Mouse (Mus musculus): Measurements from ENCODE around the gene Ubp1.

The Ubp1 gene

DNA sequence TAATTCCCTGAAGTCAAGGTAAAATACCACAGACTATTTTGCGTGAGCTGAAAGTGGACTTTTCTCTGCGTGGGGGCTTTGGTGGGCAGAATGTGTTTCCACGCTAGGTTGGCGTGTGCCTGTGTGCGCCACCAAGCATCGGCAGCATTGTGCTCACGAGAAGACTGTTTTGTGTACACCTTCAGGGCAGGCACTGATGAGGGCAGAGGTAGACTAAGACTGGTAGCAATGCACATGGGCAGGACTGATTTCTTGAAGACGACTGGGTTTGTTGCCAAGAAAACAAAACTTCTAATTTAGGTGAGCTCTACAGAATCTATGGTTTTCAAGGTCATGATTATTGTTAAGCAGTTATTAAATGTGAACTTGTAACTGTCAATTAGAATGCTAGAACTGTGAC, 38.7 kb downstream of the Ubp1 start:
- no peak for DNase-seq (ENCODE audit: low spot score in 2 of 2)

DNA sequence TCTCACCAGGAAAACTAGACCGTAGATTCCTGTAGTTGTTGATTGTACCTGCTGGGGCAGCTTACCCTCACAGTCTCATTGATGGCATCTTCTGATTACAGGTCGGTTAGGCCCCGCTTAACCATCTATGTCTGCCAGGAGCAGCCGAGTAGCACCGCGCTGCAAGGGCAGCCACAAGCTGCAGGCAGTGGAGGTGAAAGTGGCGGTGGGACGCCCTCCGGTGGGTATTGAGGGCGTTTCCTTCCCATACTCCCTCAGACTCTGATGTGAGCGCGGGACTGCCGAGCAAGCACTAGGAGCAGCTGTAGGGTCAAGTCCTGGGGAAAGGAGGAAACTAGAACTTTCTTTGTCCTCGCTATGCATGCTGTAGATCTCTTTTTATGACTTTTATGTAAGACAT, 39.3 kb downstream of the Ubp1 start:
- DNase-seq (ENCODE audit: low spot score in 2 of 2) = no peak

DNA sequence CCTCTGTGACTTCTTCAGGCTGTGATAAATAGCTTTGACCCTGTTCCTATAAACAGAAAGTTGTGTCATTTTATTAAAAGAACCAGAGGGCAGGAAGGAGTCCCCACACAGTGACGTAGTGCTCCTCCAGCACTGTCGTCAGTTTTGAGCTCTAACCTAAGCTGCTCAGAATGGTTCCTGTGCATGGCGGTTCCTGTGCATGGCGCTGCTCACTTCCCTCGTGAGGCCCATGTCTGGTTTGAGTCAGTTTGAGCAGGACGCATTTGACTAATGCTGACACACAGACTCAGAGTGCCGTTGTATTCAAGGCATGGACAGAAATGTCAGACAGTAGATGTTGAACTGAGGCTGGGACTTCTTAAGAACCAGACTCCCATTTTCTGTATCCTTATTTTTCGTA, 40.9 kb downstream of the Ubp1 start:
- no peak for DNase-seq (ENCODE audit: low spot score in 2 of 2)

DNA sequence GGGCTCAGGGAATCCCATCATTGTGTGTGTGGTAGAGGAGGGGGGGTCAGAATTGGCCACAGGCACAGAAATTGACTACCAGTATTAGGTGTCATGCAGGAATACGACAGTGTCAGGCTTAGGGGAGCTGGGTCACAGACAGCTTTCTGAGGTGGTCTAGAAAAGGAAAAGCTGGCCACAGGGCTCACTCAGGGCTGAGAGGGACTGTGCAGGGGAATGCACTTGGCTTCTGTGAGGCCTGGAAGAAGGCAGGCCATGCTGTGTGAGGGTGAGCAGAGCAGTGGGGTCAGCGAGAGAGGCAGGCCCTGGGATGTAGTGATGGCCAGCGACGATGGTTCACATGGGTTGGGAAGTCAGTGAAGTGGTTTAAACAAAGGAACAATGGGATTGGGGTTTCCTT, 43.1 kb downstream of the Ubp1 start:
- DNase-seq (ENCODE audit: low spot score in 2 of 2) = no peak

DNA sequence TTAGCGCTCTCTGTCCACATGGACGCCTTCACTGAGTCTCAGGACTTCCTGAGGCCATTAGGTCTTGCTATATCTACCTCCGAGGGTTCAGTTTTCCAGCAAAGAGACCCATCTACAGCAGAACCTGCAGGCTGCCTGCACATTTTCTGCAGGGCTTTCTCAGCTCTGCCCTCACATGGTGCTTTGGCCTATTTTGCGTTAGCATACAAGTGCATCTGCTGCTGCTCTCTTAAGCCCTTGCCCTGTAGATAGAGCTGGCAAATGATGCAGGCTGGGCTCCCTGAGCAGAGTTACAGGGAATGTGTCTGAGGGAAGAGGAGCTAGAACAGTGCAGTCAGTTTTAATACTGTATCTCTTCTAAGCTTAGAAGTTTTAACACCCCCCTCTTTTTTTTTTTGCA, 44.2 kb downstream of the Ubp1 start:
- no peak for DNase-seq (ENCODE audit: low spot score in 2 of 2)

DNA sequence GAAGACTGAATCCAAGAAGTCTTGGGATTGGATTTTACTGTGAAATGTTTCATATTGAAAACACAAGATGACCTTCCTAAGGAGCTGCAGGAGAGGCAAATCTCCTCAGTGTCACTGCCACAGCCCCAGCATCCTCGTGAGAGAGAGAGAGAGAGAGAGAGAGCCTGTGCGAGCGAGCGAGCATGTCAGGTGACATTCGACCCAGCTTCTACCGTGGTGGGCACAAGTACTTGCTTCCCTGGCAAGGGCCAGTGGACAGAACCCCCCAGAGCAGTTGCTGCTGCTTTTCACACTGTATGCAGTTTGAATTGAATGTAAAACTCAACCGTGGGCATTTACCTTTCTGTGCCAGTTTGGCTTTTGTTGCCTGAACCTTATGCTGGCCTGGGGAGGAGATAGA, 44.7 kb downstream of the Ubp1 start:
- no peak for DNase-seq (ENCODE audit: low spot score in 2 of 2)

DNA sequence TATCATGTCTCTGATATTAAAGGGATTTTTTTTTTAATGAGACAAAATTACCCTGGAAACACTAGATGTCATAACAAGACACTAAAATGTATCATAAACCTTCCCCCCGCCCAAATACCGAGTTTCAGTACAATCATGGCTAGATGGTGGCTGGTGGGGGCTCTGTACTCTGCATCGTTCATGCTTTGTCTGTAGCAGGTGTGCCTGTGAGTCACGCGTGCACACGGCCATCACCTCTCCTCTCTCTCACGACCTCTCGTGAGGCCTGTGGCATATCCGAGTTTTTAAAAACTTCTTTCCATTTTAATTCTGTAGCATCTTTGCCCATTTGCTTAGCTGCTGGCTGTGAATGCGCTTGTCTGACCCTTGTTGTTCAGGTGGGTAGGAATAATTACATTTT, 45.5 kb downstream of the Ubp1 start:
- DNase-seq (ENCODE audit: low spot score in 2 of 2) = no peak

DNA sequence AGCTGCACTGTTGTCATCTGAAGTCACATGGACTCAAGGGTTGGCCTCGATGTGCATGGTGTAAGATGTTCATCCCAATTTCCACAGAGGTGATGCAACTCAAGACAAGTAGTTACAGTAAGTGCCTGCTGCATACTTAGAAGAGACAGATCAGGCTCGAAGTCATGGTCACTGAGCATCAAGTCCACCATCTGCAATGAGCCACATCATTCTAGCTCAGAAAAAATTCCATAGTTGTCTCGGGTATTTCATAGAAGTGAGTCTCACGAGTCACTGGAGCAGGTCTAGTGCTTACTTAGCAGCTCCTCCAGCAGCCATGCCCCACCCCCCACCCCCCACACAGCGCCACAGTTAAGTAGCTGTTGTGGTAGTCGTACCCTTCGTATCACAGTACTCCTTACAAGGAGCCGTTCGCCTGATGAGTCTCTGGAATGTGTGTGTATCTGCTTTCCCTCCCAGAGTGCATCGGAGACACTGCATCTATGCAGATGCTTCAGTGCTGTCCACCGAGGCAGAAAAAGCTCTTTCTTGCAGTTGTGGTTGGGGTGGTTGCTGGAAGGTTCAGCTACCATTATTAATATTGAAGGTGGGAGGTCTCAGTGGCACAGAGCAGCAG, 46.6 kb downstream of the Ubp1 start:
- DNase-seq (ENCODE audit: low spot score in 2 of 2) = no peak

DNA sequence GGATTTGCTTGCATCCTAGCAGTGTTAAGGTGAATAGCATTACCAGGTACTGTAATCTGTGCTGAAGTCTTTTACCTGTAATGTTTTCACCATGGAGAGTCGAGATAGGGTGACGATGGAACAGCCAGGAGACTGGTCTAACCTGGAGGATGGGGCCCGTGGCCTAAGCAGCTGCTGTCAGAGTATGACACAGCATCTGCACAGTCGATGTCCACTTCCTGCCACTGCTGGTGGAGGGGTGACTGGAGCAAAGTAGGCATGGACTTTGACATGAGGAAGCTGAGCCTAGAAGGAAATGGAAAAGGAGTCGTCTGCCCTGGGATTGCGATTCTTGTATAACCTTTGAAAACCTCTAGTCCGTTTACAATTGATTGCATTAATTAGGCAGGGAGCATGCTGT, 47.9 kb downstream of the Ubp1 start:
- DNase-seq (ENCODE audit: low spot score in 2 of 2) = no peak

DNA sequence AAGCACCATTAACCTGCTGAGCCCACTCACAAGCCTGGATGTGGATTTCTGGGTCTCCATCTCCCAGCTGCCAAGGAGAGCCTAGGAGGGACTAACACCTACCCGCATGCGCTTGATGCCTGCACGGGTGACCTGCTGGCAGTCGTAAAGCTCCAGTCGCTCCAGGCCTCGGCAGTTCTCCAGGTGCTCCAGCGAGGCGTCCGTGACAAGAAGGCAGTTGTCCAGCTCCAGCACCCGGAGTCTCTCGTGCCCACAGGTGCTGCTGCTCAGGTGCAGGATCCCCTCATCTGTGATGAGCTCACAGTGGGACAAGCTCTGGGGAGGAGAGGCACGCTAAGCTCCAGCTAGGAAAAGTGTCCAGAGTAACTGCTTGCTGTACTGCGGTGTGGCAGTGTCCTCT, 48.6 kb downstream of the Ubp1 start:
- DNase-seq (ENCODE audit: low spot score in 2 of 2) = no peak

DNA sequence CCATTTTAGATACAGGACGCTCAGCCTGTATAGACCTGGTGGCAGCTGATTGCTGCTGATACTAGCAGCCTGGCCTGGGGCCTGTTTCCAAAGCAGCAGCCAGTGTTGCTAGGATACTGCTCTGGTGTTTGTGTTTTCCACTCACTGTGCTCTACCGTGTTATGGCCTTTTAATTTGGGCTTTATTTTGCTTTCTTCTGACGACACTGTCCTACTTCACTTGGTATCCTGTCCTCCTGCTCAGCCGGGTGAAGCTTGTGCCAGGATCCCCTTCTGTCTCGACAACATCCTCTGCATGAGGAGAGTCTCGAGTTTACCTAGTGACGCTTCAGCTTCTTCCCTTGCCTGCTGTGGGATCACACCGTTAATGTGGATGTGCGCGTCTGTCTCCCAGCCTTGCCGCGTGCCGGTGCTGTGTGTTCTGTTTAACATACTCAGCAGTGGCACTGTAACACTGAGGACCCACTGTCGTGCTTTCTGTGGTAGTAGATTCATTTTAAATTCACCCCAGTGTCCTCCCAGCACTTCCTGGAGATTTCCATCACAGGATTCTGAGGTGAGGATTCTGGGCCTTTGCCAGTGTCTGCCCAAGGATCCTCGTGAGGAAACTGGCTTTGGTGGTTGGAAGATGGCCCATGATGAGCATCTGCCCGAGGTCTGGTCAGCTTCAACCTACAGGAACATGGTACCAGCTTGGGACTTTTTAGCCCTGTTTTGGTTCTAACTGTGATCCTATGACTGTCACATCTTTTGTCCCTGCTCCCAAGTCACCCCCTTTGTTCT, 50.6 kb downstream of the Ubp1 start:
- DNase-seq (ENCODE audit: low spot score in 2 of 2) = no peak

DNA sequence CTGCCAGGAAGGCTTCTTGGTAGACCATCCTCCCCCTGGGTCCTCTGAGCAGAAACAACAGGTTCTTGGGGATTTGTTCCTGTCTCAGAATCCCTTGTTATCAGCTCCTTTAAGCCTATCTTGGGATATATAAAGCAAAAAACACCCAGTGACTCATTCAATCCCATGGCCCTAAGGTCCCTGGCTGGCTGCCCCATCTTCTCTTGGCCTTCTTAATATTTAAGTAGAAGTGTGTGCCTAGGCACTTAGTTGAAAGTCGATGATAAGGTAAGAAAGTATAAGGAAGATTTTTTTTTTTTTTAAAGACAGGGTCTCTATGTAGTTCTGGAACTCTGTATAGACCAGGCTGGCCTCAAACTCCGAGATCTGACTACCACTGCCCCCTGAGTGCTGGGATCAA, 51.7 kb downstream of the Ubp1 start:
- DNase-seq (ENCODE audit: low spot score in 2 of 2) = no peak

DNA sequence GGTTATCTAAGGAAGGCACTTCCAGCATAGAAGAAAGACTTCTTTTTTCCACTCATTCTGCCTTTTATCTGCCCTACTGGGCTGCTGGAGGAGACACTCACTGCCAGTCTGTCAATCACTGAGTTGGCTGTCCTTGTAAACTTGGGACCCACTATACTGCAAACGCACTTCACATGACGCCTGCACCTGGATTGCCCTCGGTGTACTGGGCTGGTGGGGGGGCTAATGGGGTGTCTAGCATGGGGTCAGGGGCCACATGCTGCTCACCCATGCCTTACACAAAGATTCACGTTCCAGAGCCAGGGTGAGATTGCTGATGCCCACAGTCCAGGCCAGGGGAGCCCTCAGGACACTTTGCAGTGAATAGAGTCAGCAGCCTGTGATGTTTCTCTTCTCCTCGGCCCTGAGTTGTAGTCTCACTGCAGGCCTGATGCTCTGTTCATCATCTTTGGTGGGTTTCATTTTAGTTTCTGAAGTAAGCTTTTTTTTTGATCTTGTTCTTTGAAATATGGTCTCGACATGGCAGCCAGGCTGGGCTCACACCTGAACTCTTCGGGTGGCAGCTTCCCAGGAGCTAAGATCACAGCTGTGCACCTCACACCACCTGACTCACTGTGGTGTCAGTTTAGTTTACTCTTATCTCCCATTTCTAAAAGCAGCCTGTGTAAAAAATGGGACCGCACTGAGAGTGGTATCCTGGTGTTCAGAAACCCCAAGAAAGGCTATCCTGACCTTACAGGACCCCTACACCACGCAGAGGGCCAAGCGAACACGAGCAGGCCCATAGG, 52.3 kb downstream of the Ubp1 start:
- DNase-seq (ENCODE audit: low spot score in 2 of 2) = no peak

DNA sequence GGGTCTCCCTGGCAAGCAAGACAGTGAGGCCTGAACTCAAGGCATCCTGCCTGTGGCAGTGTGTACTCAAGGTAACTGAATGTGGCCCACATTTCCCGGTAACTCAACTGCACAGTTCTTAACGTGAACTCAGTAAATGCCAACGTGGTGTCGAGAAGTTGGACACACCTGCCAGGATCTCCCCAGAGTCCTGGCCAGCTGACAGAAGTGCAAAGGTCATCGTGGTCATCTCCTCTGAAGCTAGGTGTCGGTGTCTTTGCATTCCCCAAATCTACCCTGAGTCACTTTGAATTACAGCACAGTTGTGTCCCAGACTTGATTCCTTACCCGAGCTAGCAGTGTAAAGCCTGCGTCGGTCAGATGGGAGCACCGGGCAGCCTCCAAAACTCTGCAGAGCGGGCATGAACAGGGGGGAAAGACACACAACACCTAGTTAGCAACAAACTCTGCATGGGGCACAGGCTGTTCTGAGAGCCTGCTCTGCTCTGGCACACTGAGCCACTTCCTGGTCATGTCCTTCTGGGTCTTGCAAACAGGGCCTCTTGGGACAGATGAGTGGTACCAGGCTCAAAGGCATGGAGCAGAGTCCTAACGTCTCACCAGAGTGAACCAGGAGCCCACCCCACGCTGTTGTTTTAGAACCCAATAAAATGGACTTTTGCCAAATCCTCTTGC, 54.3 kb downstream of the Ubp1 start:
- DNase-seq (ENCODE audit: low spot score in 2 of 2) = no peak

DNA sequence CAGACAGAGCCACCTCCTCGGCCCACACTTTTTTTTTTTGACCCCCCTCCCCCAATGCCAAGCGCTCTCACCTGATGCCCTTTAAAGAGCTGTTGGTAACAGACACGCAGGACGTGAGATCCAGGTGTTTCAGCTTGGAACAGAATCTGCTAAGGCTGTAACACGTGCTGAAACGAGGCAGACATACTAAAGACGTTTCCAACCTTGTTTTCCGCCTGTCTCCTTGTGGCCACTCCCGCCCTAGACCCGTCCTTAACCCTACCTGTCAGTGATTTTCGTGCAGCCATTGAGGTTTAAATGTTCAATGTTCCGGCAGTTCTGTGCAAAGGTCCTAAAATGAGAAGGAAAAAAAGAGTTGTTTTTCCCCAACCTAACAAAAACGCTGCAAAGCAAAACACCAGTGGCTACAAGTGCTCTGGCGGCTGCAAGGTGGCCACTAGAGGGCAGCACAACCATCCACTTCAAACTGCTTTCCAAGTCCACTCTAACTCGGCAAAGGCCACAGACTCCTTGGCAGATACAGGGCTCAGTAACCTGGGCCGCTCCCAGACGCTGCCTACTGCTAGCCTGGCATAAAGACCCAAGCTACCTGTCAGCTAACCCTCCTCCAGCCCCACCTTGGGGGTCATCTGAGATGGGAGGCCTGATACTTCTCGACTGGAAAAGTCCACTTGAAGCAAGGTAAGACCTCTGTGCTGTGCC, 60.0 kb downstream of the Ubp1 start:
- peak; percentile 75 to 86 for DNase-seq (ENCODE audit: low spot score in 2 of 2)

DNA sequence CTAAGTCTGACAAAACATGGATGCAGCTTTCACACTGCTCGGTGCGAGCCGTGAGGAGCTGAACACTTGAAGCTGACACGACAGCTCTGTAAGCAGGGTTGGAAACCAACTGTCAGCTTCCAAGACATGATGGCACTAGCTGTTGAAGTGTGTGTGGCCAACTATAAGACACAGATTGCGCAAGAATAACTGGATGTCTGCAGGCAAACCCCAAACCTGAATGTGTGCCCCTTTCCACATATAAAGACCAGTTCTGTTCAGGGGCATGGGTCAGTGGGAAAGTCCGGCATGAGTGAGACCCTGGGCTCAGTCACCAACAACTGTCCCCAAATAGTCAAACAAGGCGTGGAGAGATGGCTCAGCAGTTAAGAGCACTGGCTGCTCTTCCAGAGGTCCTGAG, 62.1 kb downstream of the Ubp1 start:
- DNase-seq (ENCODE audit: low spot score in 2 of 2) = no peak

DNA sequence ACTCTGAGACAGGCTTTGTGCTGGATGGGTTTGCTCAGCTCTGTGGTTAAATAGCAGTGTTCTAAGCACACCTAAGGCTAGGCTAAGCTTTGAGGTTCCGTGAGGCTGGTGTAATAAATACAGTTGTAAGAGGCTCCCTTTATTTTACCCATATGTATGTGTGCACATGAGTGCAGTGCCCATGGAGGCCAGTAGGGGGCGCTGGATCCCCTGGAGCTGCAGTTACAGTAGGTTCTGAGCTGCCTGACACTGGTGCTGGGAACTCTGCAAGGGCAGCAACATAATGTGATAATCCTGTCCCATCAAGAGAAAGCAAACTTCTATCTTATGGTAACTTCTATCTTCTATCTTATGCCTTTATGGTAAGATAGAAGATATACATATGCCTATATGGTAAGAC, 67.6 kb downstream of the Ubp1 start:
- DNase-seq (ENCODE audit: low spot score in 2 of 2) = no peak

DNA sequence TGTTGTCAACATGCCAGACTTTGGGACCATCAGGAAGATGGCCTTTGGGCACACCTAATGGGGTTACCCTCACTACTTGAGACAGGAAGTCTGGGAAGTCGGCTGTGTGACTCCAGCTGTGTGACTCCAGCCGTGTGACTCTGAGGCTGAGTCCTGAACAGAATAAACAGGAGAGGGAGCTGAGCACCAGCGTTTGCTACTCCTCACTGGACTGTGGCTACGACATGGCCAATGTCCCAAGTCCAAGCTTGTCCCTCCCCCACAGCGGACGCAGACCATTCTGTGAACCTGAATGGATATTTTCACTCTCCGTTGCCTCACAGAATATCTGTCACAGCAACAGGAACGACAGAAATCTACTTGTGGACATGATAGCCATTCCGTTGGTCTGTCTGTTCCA, 76.1 kb downstream of the Ubp1 start:
- DNase-seq (ENCODE audit: low spot score in 2 of 2) = no peak

DNA sequence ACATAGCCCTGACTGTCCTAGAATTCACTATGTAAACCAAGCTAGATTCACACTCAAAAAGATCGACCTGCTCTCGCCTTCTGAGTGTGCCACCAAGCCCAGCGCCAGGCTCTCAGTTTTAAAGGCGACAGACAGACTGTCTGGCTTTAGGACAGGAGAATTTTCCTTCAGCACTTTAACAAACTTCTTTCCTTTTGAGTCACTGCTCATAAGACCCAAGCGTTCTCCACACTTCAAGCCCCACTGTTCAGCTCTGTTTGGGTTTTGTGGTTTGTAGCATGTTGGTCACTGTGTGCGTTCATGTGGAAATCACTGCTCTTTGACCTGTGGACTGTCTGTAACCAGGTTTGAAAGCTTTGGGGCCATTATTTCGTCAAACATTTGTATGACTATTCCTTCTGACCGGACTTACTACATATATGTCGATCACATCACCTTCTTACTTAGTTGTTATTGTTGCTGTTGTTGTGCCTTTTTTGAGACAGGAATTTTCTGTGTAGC, 77.2 kb downstream of the Ubp1 start:
- DNase-seq (ENCODE audit: low spot score in 2 of 2) = no peak

DNA sequence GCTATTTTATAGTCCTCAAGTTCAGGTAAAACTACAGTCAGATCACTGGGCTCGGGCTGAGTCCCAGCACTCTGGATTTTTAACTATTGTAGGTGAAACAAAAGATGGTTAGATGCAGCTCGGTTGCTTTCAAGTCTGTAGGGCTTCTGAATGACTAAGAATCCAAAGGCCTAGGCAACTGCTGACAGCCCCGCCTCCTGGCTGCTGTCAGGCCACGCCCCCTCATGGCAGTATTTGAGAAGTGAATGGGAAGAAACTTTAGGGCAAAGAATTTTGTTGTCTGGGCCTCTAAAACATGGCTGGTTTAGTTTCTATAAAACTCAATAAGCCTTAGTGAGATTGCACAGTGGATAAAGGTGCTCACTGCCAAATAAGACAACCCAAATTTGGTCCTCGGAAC, 78.8 kb downstream of the Ubp1 start:
- DNase-seq (ENCODE audit: low spot score in 2 of 2) = no peak

DNA sequence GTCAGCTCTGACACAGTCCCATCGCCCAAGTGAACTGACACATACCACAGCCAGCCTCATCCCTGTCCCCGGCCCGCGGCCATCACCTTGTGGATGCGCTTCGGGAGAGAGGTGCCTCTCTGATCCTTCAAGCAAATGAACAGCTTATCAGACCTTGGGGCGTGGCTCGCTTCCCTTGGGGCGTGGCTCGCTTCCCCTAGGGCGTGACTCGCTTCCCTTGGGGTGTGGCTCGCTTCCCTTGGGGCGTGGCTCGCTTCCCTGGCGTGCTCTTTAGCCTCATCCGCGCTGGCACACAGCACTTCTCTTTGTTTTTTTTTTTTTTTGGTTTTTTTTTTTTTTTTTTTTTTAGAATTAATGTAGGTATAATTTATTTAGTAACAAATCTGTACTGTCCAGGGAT, 80.5 kb downstream of the Ubp1 start:
- no peak for DNase-seq (ENCODE audit: low spot score in 2 of 2)

DNA sequence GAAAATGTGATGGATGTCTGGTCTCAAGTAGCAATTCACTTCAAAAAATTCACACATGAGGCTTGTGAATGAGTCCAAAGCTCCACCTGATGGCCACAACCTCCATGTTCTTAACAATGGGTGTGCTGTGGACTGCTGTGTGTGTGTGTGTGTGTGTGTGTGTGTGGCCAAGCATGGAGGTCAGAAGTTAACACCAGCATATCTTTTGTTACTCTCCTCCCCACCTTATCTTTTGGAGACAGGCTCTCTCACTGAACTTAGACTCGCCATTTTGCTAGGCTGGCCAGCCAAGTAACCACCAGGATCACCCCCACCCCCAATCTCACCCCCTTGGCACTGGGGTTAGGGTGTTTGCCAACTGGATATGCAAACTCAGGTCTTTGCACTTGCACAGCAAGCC, 83.3 kb downstream of the Ubp1 start:
- no peak for DNase-seq (ENCODE audit: low spot score in 2 of 2)
